Mouse (Mus musculus): ENCODE measurements around the gene Lrrc1.

The Lrrc1 gene

DNA sequence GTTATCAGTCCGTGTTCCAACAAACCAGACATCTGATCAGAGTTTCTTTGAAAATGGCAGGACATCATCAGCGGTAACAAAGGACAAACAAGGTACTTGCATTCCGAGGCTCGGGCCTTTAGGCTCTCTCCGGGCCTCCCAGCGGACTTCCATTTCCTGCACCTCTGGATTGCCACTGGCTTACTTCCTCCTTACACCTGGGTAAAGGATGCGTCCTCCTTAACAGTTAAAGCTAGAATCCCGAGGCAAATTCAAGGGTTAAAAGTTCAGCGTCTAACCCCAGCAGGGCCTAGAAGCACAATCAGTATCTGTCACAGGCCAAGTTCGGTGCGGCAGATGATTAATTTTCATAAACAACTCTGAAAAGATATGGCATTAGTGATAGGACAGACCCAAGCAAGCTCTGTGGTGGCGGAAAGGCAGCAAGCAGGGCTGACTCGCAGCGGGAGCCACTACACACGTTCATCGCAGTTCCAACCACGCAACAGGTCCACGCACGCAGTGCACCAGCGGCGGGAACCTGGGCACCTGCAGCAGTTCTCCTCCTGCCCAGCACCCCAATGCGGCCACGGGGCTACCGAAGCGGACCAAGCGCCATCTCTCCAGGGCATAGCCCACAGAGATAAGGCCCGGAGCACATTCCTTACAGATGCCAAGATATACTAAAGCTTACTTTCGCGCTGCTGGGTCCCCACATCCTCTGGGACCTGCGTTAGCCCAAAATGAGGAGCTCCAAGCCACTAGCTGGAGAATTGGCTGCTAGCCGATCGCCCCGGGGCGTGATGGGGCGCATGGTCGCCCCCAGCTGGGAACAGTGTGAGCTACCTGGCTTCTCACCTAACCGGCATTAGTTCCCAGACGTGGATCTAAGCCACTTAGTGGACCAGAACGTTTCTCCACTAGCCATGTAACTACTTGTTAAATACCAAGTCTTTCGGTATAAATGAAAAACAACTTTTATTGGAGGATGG lies 1.0 kb downstream of the Lrrc1 start:
- no peak for DNase-seq (ENCODE audit: low read depth, low spot score)

DNA sequence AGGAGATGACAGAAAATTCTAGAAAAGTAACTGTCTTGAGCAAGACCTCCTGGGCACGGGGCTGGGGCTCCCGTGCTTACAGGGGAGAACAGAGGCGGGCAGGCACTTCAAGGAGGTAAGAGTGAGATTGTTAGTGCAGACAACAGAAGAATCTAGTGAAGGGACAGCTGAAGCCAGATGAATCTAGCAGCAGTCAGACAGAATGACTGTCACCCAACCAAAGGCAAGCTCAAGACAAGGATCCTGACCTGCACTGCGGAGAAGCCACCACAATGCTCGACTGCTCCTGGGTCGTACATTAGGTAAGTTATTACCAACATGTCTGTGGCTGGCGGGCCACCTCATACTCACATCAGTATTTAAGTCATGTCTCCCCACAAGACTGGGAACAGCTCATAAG lies 3.1 kb downstream of the Lrrc1 start:
- DNase-seq (ENCODE audit: low read depth, low spot score), result no peak

GRCm38 (mm10) chr9:77539232-77539631 lies 5.4 kb downstream of the Lrrc1 start:
- DNase-seq (ENCODE audit: low read depth, low spot score), result no peak

DNA sequence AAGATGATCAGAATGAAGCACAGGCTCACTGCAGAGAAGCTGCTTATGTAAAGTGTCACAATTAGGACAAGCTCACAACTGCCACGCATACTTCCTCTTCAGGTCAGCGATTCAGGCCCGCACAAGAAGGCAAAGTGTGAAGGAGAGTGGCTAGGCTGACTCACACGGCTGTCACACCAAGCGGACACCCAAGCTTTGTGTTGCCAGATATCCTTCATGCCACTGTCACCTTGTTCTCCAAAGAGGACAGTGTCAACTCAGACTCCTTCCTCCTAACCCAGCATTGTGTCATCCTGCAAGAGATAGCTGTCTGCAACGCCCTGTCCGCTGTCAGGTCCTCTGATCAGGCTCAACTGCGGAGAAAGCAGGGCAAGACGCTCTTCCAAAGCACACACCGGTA lies 7.3 kb downstream of the Lrrc1 start:
- DNase-seq (ENCODE audit: low read depth, low spot score), result no peak

- DNase-seq (ENCODE audit: low read depth, low spot score), result no peak
Observed at GRCm38 (mm10) chr9:77536832-77537231, 7.8 kb downstream of the Lrrc1 start.

- no peak for DNase-seq (ENCODE audit: low read depth, low spot score)
Observed at GRCm38 (mm10) chr9:77536286-77536685, 8.4 kb downstream of the Lrrc1 start.

DNA sequence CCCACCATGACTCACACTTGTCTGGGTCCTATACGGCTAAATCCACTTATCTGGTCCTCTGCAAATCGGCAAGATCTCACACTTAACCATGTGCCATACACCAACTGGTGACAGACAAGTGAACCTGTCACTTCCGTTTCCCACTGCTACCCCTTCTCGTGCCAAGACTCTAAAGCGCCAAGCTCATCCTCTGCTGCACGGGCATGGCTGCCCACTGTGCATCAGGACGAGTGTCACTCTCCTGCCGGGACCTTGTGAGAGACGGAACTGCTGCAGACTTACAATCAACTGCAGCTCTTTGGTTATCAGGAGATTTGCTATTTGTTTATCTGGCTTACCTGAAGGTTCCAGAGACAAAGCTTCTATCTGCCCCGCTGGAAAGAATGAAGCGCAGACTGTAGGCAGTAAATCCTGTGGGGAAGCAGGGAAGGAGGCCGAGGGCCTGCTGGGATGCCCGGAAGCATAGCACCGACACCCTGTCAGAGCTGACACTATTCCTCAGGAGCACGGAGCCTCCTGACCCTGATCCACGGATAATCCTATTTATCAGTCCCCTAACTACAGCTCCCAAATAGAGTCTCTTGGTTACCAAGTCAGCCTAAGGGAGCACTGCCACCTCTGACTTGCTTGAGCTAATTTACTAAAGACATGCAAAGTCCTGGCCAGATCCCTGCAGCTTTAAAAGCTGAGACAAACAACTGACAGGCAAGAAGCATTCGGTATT lies 9.5 kb downstream of the Lrrc1 start:
- DNase-seq (ENCODE audit: low read depth, low spot score), result no peak

DNA sequence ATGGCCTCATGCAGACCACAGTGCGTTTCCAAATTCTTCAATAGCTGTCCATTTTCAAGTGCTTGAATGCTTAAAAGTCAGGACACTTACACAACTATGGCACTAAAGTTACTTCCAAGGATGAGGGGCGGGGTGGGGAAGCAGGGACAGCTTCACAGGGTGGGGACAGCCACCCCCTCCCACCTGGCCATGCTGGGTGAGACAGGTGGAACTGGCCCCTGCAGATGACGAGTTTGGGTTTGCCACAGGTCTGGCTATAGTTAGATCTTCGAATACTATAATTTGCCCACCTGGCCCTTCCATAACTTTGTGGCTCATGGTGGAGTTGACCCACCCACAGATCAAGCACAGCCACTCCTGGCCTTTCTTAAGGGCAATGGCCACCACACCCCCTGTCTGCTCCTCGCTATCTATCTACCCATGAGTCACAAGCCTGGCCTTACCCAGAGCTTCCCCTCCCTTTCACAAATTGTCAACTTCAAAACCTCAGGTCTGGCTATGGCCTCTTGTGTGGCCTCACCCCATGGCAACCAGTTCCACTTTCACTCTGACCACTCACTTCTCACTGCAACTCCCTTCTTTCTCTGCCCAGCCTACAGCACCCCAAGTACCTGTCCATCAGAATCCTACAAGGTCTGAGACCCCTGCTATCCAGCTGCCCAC lies 16.2 kb downstream of the Lrrc1 start:
- DNase-seq (ENCODE audit: low read depth, low spot score), result no peak

DNA sequence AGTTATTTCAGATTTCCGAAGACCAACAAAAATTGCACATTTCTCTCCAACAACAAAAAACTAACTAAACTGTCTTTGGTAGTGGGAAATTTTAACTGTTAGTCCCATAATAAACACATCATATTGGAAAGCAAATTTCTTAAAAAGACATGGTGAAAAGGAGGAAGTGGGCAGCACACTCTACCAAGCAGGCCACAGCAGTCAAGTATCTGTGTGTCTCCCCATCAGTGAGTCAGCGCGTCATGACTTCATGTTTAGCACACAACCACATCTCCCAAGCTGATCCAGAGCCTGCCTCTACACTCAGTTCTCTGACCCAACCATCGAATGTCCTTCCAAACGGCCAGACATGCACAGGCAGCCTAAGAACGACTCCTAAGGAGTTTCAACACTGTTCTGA lies 17.5 kb downstream of the Lrrc1 start:
- DNase-seq (ENCODE audit: low read depth, low spot score), result no peak

DNA sequence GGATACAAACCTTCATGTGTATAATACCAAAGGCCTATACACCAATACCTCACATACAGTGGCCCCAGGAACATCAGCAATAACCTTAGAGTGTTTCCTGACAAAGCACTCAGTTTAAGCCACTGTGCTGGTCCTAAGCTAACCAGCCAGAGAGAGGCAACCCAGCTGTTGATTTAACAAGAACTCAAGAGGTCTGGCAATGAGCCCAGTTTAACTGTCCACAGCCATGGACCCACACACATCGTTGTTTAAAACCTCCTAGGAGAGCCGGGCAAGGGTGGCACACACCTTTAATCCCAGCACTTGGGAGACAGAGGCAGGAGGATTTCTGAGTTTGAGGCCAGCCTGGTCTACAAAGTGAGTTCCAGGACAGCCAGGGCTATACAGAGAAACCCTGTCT lies 18.0 kb downstream of the Lrrc1 start:
- no peak for DNase-seq (ENCODE audit: low read depth, low spot score)

- DNase-seq (ENCODE audit: low read depth, low spot score), result no peak
Observed at GRCm38 (mm10) chr9:77525595-77526295, 18.9 kb downstream of the Lrrc1 start.

DNA sequence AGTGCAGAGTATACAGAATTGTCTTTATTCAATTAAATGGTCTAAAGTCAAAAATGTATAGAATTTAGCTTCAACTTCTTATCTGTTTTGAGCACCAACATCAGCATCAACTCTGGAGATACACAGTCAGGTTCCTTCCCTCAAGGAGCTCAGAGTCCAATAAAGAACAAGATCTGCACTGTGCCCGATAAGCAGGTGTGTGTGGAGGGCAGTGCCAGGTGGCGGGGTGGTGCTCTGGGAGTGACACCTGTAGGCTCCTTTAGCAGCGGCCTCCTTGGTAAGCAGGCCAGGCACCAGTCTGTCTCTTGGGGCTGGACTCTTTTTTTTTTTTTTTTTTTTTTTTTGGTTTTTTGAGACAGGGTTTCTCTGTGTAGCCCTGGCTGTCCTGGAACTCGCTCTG lies 20.9 kb downstream of the Lrrc1 start:
- DNase-seq (ENCODE audit: low read depth, low spot score), result no peak

DNA sequence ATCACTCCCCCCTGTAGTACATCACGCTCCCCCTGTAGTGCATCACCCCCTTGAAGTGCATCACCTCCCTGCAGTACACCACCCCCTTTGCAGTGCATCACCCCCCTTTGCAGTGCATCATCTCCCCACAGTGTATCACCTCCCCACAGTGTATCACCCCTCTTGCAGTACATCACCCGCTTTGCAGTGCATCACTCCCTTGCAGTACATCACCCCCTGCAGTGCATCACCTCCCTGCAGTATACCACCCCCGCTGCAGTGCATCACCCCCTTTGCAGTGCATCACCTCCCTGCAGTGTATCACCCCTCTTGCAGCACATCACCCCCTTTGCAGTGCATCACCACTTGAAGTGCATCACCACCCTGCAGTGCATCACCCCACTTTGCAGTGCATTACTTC lies 22.2 kb downstream of the Lrrc1 start:
- no peak for DNase-seq (ENCODE audit: low read depth, low spot score)

DNA sequence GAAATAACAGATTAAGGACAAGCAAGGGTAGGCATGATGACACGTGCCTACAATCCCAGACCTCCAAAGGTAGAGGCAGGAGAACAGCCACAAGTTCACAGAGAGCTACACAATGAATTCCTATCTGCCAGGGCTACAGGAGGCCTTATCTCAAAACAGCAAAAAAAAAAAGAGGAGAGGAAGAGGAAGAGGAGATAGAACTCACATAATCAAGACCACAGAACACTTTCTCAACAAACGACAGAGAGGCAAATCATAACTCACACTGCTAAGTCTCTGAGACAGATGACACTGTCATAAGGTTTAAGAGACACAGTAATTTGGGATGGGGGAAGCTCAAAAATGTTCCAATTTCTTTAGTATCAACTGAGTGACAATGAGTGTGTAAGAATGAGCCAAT lies 25.5 kb downstream of the Lrrc1 start:
- no peak for DNase-seq (ENCODE audit: low read depth, low spot score)

- no peak for DNase-seq (ENCODE audit: low read depth, low spot score)
Observed at GRCm38 (mm10) chr9:77516782-77517364, 27.8 kb downstream of the Lrrc1 start.

GRCm38 (mm10) chr9:77513892-77514291 lies 30.8 kb downstream of the Lrrc1 start:
- DNase-seq (ENCODE audit: low read depth, low spot score), result no peak

GRCm38 (mm10) chr9:77512220-77512619 lies 32.5 kb downstream of the Lrrc1 start:
- no peak for DNase-seq (ENCODE audit: low read depth, low spot score)

DNA sequence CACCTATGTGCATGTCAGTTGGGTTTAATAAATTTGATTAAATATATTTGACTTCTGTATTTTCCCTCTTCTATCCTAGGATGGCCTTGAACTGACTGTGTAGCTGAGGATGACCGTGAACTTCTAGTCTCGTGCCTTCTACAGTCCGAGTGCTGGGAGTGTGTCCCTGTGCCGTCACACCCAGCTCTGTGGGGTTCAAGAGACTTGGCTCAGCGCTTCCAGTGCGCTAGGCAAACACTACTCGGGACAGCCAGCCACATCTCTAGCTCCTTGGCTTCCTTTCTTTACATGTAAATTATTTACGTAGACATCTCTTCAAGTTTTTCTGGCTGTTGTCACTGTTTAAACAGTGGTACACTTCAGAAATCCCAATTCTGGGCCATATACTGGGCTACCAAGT lies 34.1 kb downstream of the Lrrc1 start:
- DNase-seq (ENCODE audit: low read depth, low spot score), result no peak

DNA sequence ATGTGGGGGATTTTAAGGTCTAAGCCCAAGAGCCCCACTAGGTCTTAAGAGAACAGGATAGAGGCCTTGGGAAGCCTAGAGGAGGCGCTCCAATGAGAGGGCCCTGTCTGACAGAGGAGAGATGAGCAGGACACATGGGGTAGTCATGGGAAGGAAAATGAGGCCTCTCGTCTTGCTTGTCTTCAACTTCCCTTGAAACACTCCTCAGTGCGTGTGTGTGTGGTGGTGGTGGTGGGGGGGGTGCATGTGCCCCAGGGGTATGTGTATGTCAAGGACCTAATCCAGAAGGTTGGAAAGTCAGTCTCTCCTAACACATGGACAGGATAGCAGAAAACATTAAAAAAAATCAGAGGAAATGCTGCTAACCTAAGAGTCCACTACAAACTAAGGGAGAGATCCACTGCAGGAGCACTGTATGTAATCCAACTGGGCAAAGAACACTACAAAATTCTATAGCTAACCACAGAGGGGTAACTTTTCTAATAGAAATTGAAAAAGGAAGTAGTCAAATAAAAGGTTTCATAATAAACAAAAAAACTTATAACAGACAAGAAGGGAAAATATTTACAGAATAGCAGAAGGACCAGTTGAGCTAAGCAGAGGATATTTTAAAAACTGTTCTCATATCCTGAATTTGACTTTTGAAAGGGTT lies 36.8 kb downstream of the Lrrc1 start:
- DNase-seq (ENCODE audit: low read depth, low spot score), result no peak

DNA sequence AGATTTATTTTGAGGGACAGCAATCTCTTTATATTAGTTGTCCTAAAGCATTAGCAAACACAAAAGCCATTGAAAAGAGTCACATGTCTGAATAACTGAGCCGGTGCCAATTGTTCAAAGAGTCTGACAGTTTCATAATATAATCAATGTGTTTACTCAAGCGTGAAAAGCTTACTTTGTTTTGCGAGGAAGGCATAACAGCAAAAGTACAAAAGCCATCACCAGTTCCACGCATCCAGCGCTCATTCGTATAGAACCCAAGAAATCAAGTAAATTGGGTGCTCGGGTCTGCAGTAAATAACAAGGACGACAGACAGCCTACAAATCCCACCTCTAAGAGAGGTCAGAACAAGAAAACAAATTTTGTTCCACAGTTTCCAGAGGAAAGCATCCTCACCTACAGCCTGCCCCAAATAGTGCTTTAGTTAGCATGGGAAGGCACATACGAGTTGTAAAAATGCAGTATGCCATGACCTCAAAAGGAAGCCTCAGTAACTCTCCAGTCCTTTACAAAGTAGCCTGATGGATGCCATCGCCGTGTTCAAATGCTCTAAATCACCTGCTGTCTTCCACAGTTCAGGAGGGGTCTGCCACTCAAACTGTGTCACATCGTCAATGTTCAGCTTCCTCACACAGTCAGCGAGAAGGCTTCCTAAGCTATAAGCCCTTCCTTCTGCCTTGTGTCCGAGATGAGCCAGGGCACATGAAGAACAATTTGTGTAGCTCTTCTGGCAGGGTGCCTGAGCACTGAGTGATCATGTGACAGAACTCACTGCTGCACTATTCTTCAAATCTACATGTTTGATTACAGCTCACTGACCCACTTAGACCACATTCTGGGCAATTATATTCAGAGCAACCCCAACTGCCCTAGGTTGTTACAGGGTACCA lies 41.9 kb downstream of the Lrrc1 start:
- DNase-seq (ENCODE audit: low read depth, low spot score), result no peak

All from c-Kit-negative CD71-positive TER-119-positive erythroid progenitor cells, embryonic 14.5 days (primary cell).